Mouse (Mus musculus): ENCODE measurements around the gene Vezt. TPM values are rescaled to one million over a fixed set of nuclear protein-coding genes. Genes with fewer than 3 reads are reported as not detected.
A peak's percentile ranks its signal among the peaks of the same experiment; 100 is the strongest.

Vezt gene
- 38.6 and 51.6 TPM in 2 replicates for total RNA-seq (2014; rRNA removed)
- polyA plus RNA-seq (2015; fragmentation: Nextera tagmentation; extraction: Ambion mirVana), result 33.3 and 34.4 TPM in 2 replicates

- TF ChIP-seq CTCF (IDR thresholded peaks at IDR 0.05; ENCODE audit: low read depth), result peak; percentile 67
Measured at GRCm38 (mm10) chr10:94035658-94036374, at the start of gene Vezt, which contains the start of gene Fgd6. TSS of gene Vezt (minus strand) at chr10:94035817. TSS of gene Fgd6 (plus strand) at chr10:94036001.

GRCm38 (mm10) chr10:94082040-94082734 is 46.6 kb upstream of the Vezt start:
- Histone ChIP-seq H3K9me3 (ENCODE audit: low read length) (no peaks in the 10 kb centered on the region), H3K9ac (replicated peaks; ENCODE audit: low read length) (no peak overlapping the region), H3K4me1 (ENCODE audit: insufficient read depth, low read length) (0 out of 2 replicates have a peak, but pooled peaks cover 5% of the 10 kb centered on the region), H3K27ac (no peak overlapping the region), H3K4me3 (ENCODE audit: low read length) (no peak overlapping the region), H3K36me3 (ENCODE audit: insufficient read depth, low read length) (no peaks in the 10 kb centered on the region), H3K4me2 (ENCODE audit: low read depth, low read length) (no peak overlapping the region), H3K27me3 (ENCODE audit: insufficient read depth, low read length) (no peaks in the 10 kb centered on the region)
- ATAC-seq (no peak), DNase-seq (ENCODE audit: low spot score) (no peak)
- 37% methylated on average over 7 of the region's 7 CpGs for WGBS
- TF ChIP-seq CTCF (IDR thresholded peaks at IDR 0.05; ENCODE audit: low read depth), result no peak

More at GRCm38 (mm10) chr10:94035658-94036374, at the start of gene Vezt, which contains the start of gene Fgd6:
- H3K9me3 ChIP-seq (ENCODE audit: low read length), result no peaks in the 10 kb centered on the region
- peak within 1 kb of the TSS; percentile 67 for H3K4me3 ChIP-seq (ENCODE audit: low read length)
- no peaks in the 10 kb centered on the region for H3K36me3 ChIP-seq (ENCODE audit: insufficient read depth, low read length)
- under 1% methylated on average over 68 of the region's 77 CpGs for WGBS
- peak within 1 kb of the TSS; percentile 72 for H3K4me2 ChIP-seq (ENCODE audit: low read depth, low read length)
- DNase-seq (ENCODE audit: low spot score), result peak; percentile 100
- no peaks in the 10 kb centered on the region for H3K27me3 ChIP-seq (ENCODE audit: insufficient read depth, low read length)
- H3K27ac ChIP-seq, result peak within 1 kb of the TSS; percentile 82
- peak within 1 kb of the TSS; percentile 74 for H3K9ac ChIP-seq (replicated peaks; ENCODE audit: low read length)
- peak; percentile 99 for ATAC-seq
- H3K4me1 ChIP-seq (ENCODE audit: insufficient read depth, low read length), result peaks cover 15% of the 10 kb centered on the region

DNA sequence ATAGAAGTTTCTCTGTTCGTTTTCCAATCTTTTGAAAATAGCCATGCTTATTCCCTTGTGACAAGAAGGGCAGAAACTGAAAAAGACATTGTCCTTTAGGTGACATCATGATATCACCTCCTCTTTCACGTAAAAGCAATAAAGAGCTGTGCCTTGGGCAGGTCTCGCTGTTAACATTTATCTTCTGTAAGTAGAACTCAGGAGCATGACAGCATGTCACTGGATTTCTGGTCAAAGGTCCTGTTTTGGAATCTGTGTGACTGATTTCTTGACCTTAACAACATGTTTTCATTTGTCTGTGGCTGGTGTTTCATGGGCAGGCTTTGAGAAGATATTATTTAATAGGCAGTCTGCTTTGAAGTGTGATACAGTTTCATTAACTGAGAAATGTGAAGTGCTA is 45.1 kb upstream of the Vezt start:
- Histone ChIP-seq H3K9ac (replicated peaks; ENCODE audit: low read length) (no peak overlapping the region), H3K36me3 (ENCODE audit: insufficient read depth, low read length) (no peaks in the 10 kb centered on the region), H3K4me2 (ENCODE audit: low read depth, low read length) (no peak overlapping the region), H3K27me3 (ENCODE audit: insufficient read depth, low read length) (no peaks in the 10 kb centered on the region), H3K4me1 (ENCODE audit: insufficient read depth, low read length) (no peaks in the 10 kb centered on the region), H3K9me3 (ENCODE audit: low read length) (no peaks in the 10 kb centered on the region), H3K4me3 (ENCODE audit: low read length) (no peak overlapping the region), H3K27ac (no peak overlapping the region)
- no peak for ATAC-seq
- no peak for DNase-seq (ENCODE audit: low spot score)
- no peak for TF ChIP-seq CTCF (IDR thresholded peaks at IDR 0.05; ENCODE audit: low read depth)
- WGBS, result 72% methylated on average over 3 of the region's 3 CpGs

DNA sequence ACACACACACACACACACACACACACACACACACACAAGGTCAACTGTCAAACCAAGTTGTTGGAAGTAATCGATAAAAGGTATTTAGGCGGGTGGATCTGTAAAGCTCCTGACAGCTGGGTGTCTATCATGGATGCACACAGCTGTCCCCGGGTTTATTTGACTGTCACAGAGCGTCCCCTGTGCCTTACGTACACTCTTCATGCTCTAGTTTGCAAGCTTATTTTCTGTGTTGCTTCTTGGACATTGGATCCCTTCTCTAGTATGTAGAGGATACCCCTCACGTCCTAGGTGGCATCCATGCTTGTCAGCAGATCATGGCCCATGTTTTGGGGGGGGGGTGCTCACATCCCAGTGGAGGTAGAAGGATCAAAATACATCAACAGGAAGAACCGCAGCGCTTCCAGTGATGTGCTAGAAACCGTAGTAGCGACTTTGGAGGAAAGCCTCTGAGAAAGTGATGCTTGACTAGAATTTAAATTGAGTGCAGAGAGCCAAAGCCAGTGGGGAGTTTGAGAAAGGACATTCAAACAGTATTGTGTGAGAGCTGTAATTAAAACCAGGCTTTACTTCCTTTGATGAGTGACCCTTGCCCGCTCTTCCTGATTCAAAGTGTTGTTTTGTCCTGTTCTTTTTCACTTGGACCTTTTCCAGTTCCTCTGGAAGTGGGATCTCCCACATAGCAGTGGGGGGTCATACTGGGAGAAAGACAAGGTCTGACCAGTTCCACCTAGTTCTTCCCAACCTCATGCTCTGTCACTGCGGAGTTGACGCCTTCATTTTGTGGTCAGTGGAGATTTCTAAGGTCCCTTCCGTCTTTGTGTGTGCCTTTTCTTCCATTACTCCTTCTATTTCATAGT is 41.6 kb upstream of the Vezt start:
- H3K4me2 ChIP-seq (ENCODE audit: low read depth, low read length), result no peak overlapping the region
- TF ChIP-seq CTCF (IDR thresholded peaks at IDR 0.05; ENCODE audit: low read depth), result no peak
- 46% methylated on average over 14 of the region's 14 CpGs for WGBS
- no peaks in the 10 kb centered on the region for H3K9me3 ChIP-seq (ENCODE audit: low read length)
- no peak overlapping the region for H3K9ac ChIP-seq (replicated peaks; ENCODE audit: low read length)
- peak; percentile 64 for DNase-seq (ENCODE audit: low spot score)
- ATAC-seq, result peak; percentile 81
- H3K27me3 ChIP-seq (ENCODE audit: insufficient read depth, low read length), result no peaks in the 10 kb centered on the region
- no peaks in the 10 kb centered on the region for H3K36me3 ChIP-seq (ENCODE audit: insufficient read depth, low read length)
- peak overlapping the region; percentile 80 for H3K27ac ChIP-seq
- no peak overlapping the region for H3K4me3 ChIP-seq (ENCODE audit: low read length)
- H3K4me1 ChIP-seq (ENCODE audit: insufficient read depth, low read length), result no peaks in the 10 kb centered on the region; the same call in 1 of the 2 replicates

- ATAC-seq (no peak), DNase-seq (ENCODE audit: low spot score) (no peak)
- Histone ChIP-seq H3K9ac (replicated peaks; ENCODE audit: low read length) (no peak overlapping the region), H3K9me3 (ENCODE audit: low read length) (no peaks in the 10 kb centered on the region), H3K36me3 (ENCODE audit: insufficient read depth, low read length) (no peaks in the 10 kb centered on the region), H3K27ac (0 out of 2 replicates have a peak overlapping the region, but pooled peaks have one; percentile 9), H3K27me3 (ENCODE audit: insufficient read depth, low read length) (no peaks in the 10 kb centered on the region), H3K4me3 (ENCODE audit: low read length) (no peak overlapping the region), H3K4me1 (ENCODE audit: insufficient read depth, low read length) (peaks cover 4% of the 10 kb centered on the region; the same call in 1 of the 2 replicates), H3K4me2 (ENCODE audit: low read depth, low read length) (no peak overlapping the region)
- 81% methylated on average over 4 of the region's 4 CpGs for WGBS
- TF ChIP-seq CTCF (IDR thresholded peaks at IDR 0.05; ENCODE audit: low read depth), result no peak
Measured at GRCm38 (mm10) chr10:94072916-94073465, 37.4 kb upstream of the Vezt start.
